Mouse (Mus musculus) kidney, embryonic 15.5 days (tissue): ENCODE measurements around the gene Cdc42ep4. TPM values are rescaled to one million over a fixed set of nuclear protein-coding genes. Genes with fewer than 3 reads are reported as not detected.

ENCODE experiments used
- ATAC-seq: fragments of 200-750 bp; cut with Nextera tagmentation; replicated peaks from 2 replicates; pipeline ENCODE4 v1.8.0; 2017; ENCODE audit warnings: moderate TSS enrichment; ENCODE audit not compliant: low FRiP score
- H3K27ac ChIP-seq: fragments of 300-500 bp; sonication (generic); 2 replicates; pipeline ENCODE4 v1.5.1; 2015; ENCODE audit warnings: mild to moderate bottlenecking, inconsistent platforms
- H3K27me3 ChIP-seq: fragments of 300-500 bp; sonication (generic); 2 replicates; pipeline ENCODE4 v1.6.1; 2015; ENCODE audit warnings: inconsistent platforms
- H3K36me3 ChIP-seq: fragments of 300-500 bp; sonication (generic); 2 replicates; pipeline ENCODE4 v1.6.1; 2015; ENCODE audit warnings: inconsistent platforms
- H3K4me1 ChIP-seq: fragments of 300-500 bp; sonication (generic); 2 replicates; pipeline ENCODE4 v1.6.1; 2015; ENCODE audit warnings: inconsistent platforms
- H3K4me2 ChIP-seq: fragments of 300-500 bp; sonication (generic); 2 replicates; pipeline ENCODE4 v1.6.1; 2015; ENCODE audit warnings: moderate library complexity, mild to moderate bottlenecking, inconsistent platforms
- H3K4me3 ChIP-seq: fragments of 300-500 bp; sonication (generic); replicated peaks from 2 replicates; pipeline ENCODE4 v1.5.1; 2015; ENCODE audit warnings: mild to moderate bottlenecking, inconsistent platforms
- H3K9ac ChIP-seq: fragments of 300-500 bp; sonication (generic); 2 replicates; pipeline ENCODE4 v1.6.1; 2015; ENCODE audit warnings: mild to moderate bottlenecking, inconsistent platforms
- H3K9me3 ChIP-seq: fragments of 300-500 bp; sonication (generic); replicated peaks from 2 replicates; pipeline ENCODE4 v1.6.1; 2016; ENCODE audit warnings: inconsistent platforms
- WGBS: fragments of 180-500 bp; shearing (Covaris S2); methylation state at CpG from one replicate; pipeline ENCODE4 v1.1.7; 2015; ENCODE audit warnings: mixed read lengths; 5-methylcytosine and 5-hydroxymethylcytosine counted together
- polyA plus RNA-seq: library from polyadenylated mRNA; unstranded; fragments of >200 nt; fragmentation: Nextera tagmentation; extraction: Ambion mirVana; gene quantifications from 2 replicates; pipeline ENCODE4 v1.2.1, GENCODE M21; 2015

Gene Cdc42ep4
- polyA plus RNA-seq, 1 experiment from 2014 or later: 66.7 TPM

GRCm38 (mm10) chr11:113727992-113728391 is 23.7 kb downstream of the Cdc42ep4 start:
- no peak overlapping the region for H3K4me3 ChIP-seq
- H3K36me3 ChIP-seq: peaks cover 48% of the 10 kb centered on the region
- ATAC-seq: no peak
- no peaks in the 10 kb centered on the region for H3K27me3 ChIP-seq
- H3K4me2 ChIP-seq: no peak overlapping the region
- peaks cover 79% of the 10 kb centered on the region for H3K4me1 ChIP-seq
- H3K27ac ChIP-seq: peak overlapping the region; percentile 84
- no peak overlapping the region for H3K9ac ChIP-seq
- no peaks in the 10 kb centered on the region for H3K9me3 ChIP-seq
- 54% methylated on average over 6 of the region's 6 CpGs for WGBS

GRCm38 (mm10) chr11:113726994-113727888 is 24.4 kb downstream of the Cdc42ep4 start:
- H3K36me3 ChIP-seq: peaks cover 48% of the 10 kb centered on the region
- peaks cover 78% of the 10 kb centered on the region for H3K4me1 ChIP-seq
- H3K4me2 ChIP-seq: no peak overlapping the region
- ATAC-seq: no peak
- H3K27me3 ChIP-seq: no peaks in the 10 kb centered on the region
- no peaks in the 10 kb centered on the region for H3K9me3 ChIP-seq
- H3K4me3 ChIP-seq: no peak overlapping the region
- WGBS: 55% methylated on average over 14 of the region's 14 CpGs
- H3K27ac ChIP-seq: peak overlapping the region; percentile 84
- no peak overlapping the region for H3K9ac ChIP-seq

GRCm38 (mm10) chr11:113725235-113726048 is 26.2 kb downstream of the Cdc42ep4 start:
- H3K9me3 ChIP-seq: no peaks in the 10 kb centered on the region
- H3K36me3 ChIP-seq: peaks cover 48% of the 10 kb centered on the region
- H3K27ac ChIP-seq: peak overlapping the region; percentile 61
- no peak overlapping the region for H3K9ac ChIP-seq
- no peak overlapping the region for H3K4me3 ChIP-seq
- peaks cover 60% of the 10 kb centered on the region for H3K4me1 ChIP-seq
- peak; percentile 52 for ATAC-seq
- no peak overlapping the region for H3K4me2 ChIP-seq
- 56% methylated on average over 4 of the region's 4 CpGs for WGBS
- H3K27me3 ChIP-seq: no peaks in the 10 kb centered on the region

- H3K27ac ChIP-seq: peak overlapping the region; percentile 38; the same call in 1 of the 2 replicates
- H3K36me3 ChIP-seq: peaks cover 29% of the 10 kb centered on the region
- H3K9me3 ChIP-seq: no peaks in the 10 kb centered on the region
- no peaks in the 10 kb centered on the region for H3K27me3 ChIP-seq
- ATAC-seq: no peak
- H3K4me2 ChIP-seq: no peak overlapping the region
- WGBS: 60% methylated on average over 14 of the region's 14 CpGs
- H3K4me3 ChIP-seq: no peak overlapping the region
- no peak overlapping the region for H3K9ac ChIP-seq
- peaks cover 37% of the 10 kb centered on the region for H3K4me1 ChIP-seq
Measured at GRCm38 (mm10) chr11:113722405-113723090, 29.1 kb downstream of the Cdc42ep4 start.

GRCm38 (mm10) chr11:113717767-113718424 is 33.8 kb downstream of the Cdc42ep4 start:
- Histone ChIP-seq H3K27me3 (no peaks in the 10 kb centered on the region), H3K36me3 (no peaks in the 10 kb centered on the region), H3K9ac (no peak overlapping the region), H3K4me3 (no peak overlapping the region), H3K4me2 (no peak overlapping the region), H3K4me1 (peaks cover 25% of the 10 kb centered on the region), H3K9me3 (no peaks in the 10 kb centered on the region), H3K27ac (no peak overlapping the region)
- WGBS: 40% methylated on average over 16 of the region's 16 CpGs
- ATAC-seq: no peak

GRCm38 (mm10) chr11:113716132-113716531 is 35.5 kb downstream of the Cdc42ep4 start:
- Histone ChIP-seq H3K4me3 (no peak overlapping the region), H3K27ac (no peak overlapping the region), H3K4me1 (peaks cover 19% of the 10 kb centered on the region), H3K36me3 (no peaks in the 10 kb centered on the region), H3K9me3 (no peaks in the 10 kb centered on the region), H3K27me3 (no peaks in the 10 kb centered on the region), H3K4me2 (no peak overlapping the region), H3K9ac (no peak overlapping the region)
- WGBS: 95% methylated on average over 2 of the region's 2 CpGs
- ATAC-seq: no peak

- H3K9ac ChIP-seq: no peak overlapping the region
- no peaks in the 10 kb centered on the region for H3K27me3 ChIP-seq
- H3K4me3 ChIP-seq: no peak overlapping the region
- H3K9me3 ChIP-seq: no peaks in the 10 kb centered on the region
- no peak overlapping the region for H3K27ac ChIP-seq
- H3K36me3 ChIP-seq: no peaks in the 10 kb centered on the region
- H3K4me2 ChIP-seq: no peak overlapping the region
- 70% methylated on average over 7 of the region's 7 CpGs for WGBS
- H3K4me1 ChIP-seq: peaks cover 26% of the 10 kb centered on the region
- ATAC-seq: 0 out of 2 replicates have a peak, but pooled peaks have one; percentile 10
Measured at GRCm38 (mm10) chr11:113715078-113715674, 36.5 kb downstream of the Cdc42ep4 start.

GRCm38 (mm10) chr11:113711061-113711460 is 40.6 kb downstream of the Cdc42ep4 start:
- Histone ChIP-seq H3K4me2 (no peak overlapping the region), H3K27ac (no peak overlapping the region), H3K27me3 (0 out of 2 replicates have a peak, but pooled peaks cover 4% of the 10 kb centered on the region), H3K36me3 (peaks cover 8% of the 10 kb centered on the region; the same call in 1 of the 2 replicates), H3K4me1 (peaks cover 26% of the 10 kb centered on the region), H3K4me3 (no peak overlapping the region), H3K9ac (no peak overlapping the region), H3K9me3 (no peaks in the 10 kb centered on the region)
- ATAC-seq: no peak
- 61% methylated on average over 1 of the region's 1 CpGs for WGBS

- no peak for ATAC-seq
- Histone ChIP-seq H3K27ac (peak overlapping the region; percentile 83), H3K4me2 (peak overlapping the region; percentile 5; the same call in 1 of the 2 replicates), H3K36me3 (peaks cover 8% of the 10 kb centered on the region; the same call in 1 of the 2 replicates), H3K4me3 (no peak overlapping the region), H3K9me3 (no peaks in the 10 kb centered on the region), H3K9ac (peak overlapping the region; percentile 25; the same call in 1 of the 2 replicates), H3K4me1 (peaks cover 26% of the 10 kb centered on the region), H3K27me3 (0 out of 2 replicates have a peak, but pooled peaks cover 4% of the 10 kb centered on the region)
- 10% methylated on average over 10 of the region's 10 CpGs for WGBS
Measured at GRCm38 (mm10) chr11:113710257-113710777, 41.4 kb downstream of the Cdc42ep4 start.

GRCm38 (mm10) chr11:113709731-113710256 is 41.9 kb downstream of the Cdc42ep4 start, which contains the start of gene Cpsf4l:
Gene Cpsf4l, minus strand, starts transcription at chr11:113710017.
- Histone ChIP-seq H3K27ac (peak within 1 kb of the TSS; percentile 83), H3K36me3 (peaks cover 8% of the 10 kb centered on the region; the same call in 1 of the 2 replicates), H3K4me1 (peaks cover 24% of the 10 kb centered on the region), H3K9ac (peak within 1 kb of the TSS; percentile 25; the same call in 1 of the 2 replicates), H3K4me2 (peak within 1 kb of the TSS; percentile 5; the same call in 1 of the 2 replicates), H3K9me3 (no peaks in the 10 kb centered on the region), H3K27me3 (0 out of 2 replicates have a peak, but pooled peaks cover 4% of the 10 kb centered on the region), H3K4me3 (no peak within 1 kb of the TSS)
- no peak for ATAC-seq
- 13% methylated on average over 11 of the region's 11 CpGs for WGBS
